Mouse (Mus musculus) liver, embryonic 14.5 days (tissue): Measurements from ENCODE around the gene 2900011O08Rik. TPM values are rescaled to one million over a fixed set of nuclear protein-coding genes. Genes with fewer than 3 reads are reported as not detected.
"Not testable (repeated sequence)": the region's sequence is repeated elsewhere in the genome, so short reads cannot be mapped to it uniquely, and the experiment has no call there.

Source experiments
- ATAC-seq: fragments of 200-750 bp; cut with Nextera tagmentation; 2 replicates; pipeline ENCODE4 v1.8.0; 2017; ENCODE audit warnings: moderate number of reproducible peaks, mild to moderate bottlenecking, moderate library complexity; ENCODE audit not compliant: insufficient read depth
- DNase-seq, 3 experiments: peaks; one replicate each; pipeline ENCODE4 v3.0.0-alpha.2; 2012 to 2013; ENCODE audit warnings: low read depth in 3 of 3, low spot score in 3 of 3
- H3K27ac ChIP-seq: fragments of 300-500 bp; sonication (generic); 2 replicates; pipeline ENCODE4 v1.5.1; 2014; ENCODE audit warnings: moderate library complexity, mild to moderate bottlenecking, control low read depth, inconsistent platforms
- H3K27me3 ChIP-seq: fragments of 300-500 bp; sonication (generic); 2 replicates; pipeline ENCODE4 v1.6.1; 2014; ENCODE audit warnings: mild to moderate bottlenecking, low read length, moderate library complexity; ENCODE audit not compliant: control insufficient read depth, insufficient read depth
- H3K36me3 ChIP-seq: fragments of 300-500 bp; sonication (generic); replicated peaks from 2 replicates; pipeline ENCODE4 v1.6.1; 2014; ENCODE audit warnings: low read depth; ENCODE audit not compliant: control insufficient read depth, insufficient read depth
- H3K4me1 ChIP-seq, 2 experiments: fragments of 200-500 bp in 1 of 2; fragments of 300-500 bp in 1 of 2; sonication (generic) in 1 of 2; replicated peaks; 2 replicates each; pipeline ENCODE4 v1.6.1; 2012 to 2014; ENCODE audit warnings: antibody characterized with exemption in 1 of 2, inconsistent platforms in 1 of 2, low read length in 1 of 2; ENCODE audit not compliant: control insufficient read depth in 2 of 2, insufficient read depth in 2 of 2
- H3K4me2 ChIP-seq: fragments of 300-500 bp; sonication (generic); 2 replicates; pipeline ENCODE4 v1.6.1; 2014; ENCODE audit warnings: low read depth, mild to moderate bottlenecking, control low read depth, moderate library complexity
- H3K4me3 ChIP-seq, 2 experiments: fragments of 200-500 bp in 1 of 2; fragments of 300-500 bp in 1 of 2; sonication (generic) in 1 of 2; 2 replicates each; pipeline ENCODE4 v1.5.1; 2012 to 2014; ENCODE audit warnings: low read depth in 2 of 2, low read length in 2 of 2, mild to moderate bottlenecking in 2 of 2, control low read depth in 1 of 2, inconsistent platforms in 1 of 2, moderate library complexity in 1 of 2; ENCODE audit not compliant: insufficient read depth in 1 of 2
- H3K9ac ChIP-seq: fragments of 300-500 bp; sonication (generic); replicated peaks from 2 replicates; pipeline ENCODE4 v1.6.1; 2014; ENCODE audit warnings: mild to moderate bottlenecking, control low read depth, moderate library complexity
- H3K9me3 ChIP-seq: fragments of 300-500 bp; sonication (generic); 2 replicates; pipeline ENCODE4 v1.6.1; 2016; ENCODE audit warnings: low read length, mixed read lengths; ENCODE audit not compliant: control insufficient read depth
- CTCF ChIP-seq: IDR thresholded peaks from 2 replicates; pipeline ENCODE4 v1.5.1; 2016; ENCODE audit warnings: antibody characterized with exemption, low read depth, control low read depth
- EP300 ChIP-seq: IDR thresholded peaks from 2 replicates; pipeline ENCODE4 v1.6.1; 2016; ENCODE audit warnings: antibody characterized with exemption, low read depth
- WGBS: fragments of 180-500 bp; shearing (Covaris S2); extraction: QIAGEN DNeasy Blood & Tissue Kit; methylation state at CpG from one replicate; pipeline ENCODE4 v1.1.7; 2014; ENCODE audit not compliant: insufficient replicate concordance; 5-methylcytosine and 5-hydroxymethylcytosine counted together
- polyA plus RNA-seq, 2 experiments: library from polyadenylated mRNA; depleted of rRNA in 1 of 2; stranded (reverse) in 1 of 2; unstranded in 1 of 2; fragments of >200 nt; fragmentation: Nextera tagmentation in 1 of 2; extraction: Ambion mirVana in 1 of 2; gene quantifications; 2 replicates each; pipeline versions ENCODE4 v1.2.1 to v1.2.3; 2012 to 2014

Gene 2900011O08Rik
- polyA plus RNA-seq, 2 experiments = 0.08 to 0.11 TPM

GRCm38 (mm10) chr16:13972051-13972450 is 14.4 kb upstream of the 2900011O08Rik start:
- Histone ChIP-seq H3K27ac (no peak overlapping the region), H3K9me3 (no peaks in the 10 kb centered on the region), H3K4me3 (no peak overlapping the region), H3K4me1 (no peaks in the 10 kb centered on the region), H3K36me3 (no peaks in the 10 kb centered on the region), H3K4me2 (no peak overlapping the region), H3K27me3 (no peaks in the 10 kb centered on the region), H3K9ac (no peak overlapping the region)
- TF ChIP-seq CTCF (no peak), EP300 (no peak)
- no peak for DNase-seq
- ATAC-seq = no peak
- 69% methylated on average over 8 of the region's 8 CpGs for WGBS

GRCm38 (mm10) chr16:13976358-13976896 is 10.0 kb upstream of the 2900011O08Rik start:
- not testable (repeated sequence) for H3K4me1 ChIP-seq, H3K4me2 ChIP-seq, H3K4me3 ChIP-seq, DNase-seq, H3K27me3 ChIP-seq, H3K36me3 ChIP-seq, H3K9me3 ChIP-seq, ATAC-seq, H3K27ac ChIP-seq, H3K9ac ChIP-seq
- WGBS = 67% methylated on average over 4 of the region's 4 CpGs

- not testable (repeated sequence) for H3K9ac ChIP-seq, H3K9me3 ChIP-seq, H3K4me2 ChIP-seq, ATAC-seq, DNase-seq, H3K36me3 ChIP-seq, H3K27me3 ChIP-seq, H3K4me3 ChIP-seq, H3K27ac ChIP-seq, H3K4me1 ChIP-seq
- 41% methylated on average over 1 of the region's 1 CpGs for WGBS
Measured at GRCm38 (mm10) chr16:13977026-13977425, 9.4 kb upstream of the 2900011O08Rik start.

GRCm38 (mm10) chr16:13981726-13982125 is 4.7 kb upstream of the 2900011O08Rik start:
- not testable (repeated sequence) for H3K9me3 ChIP-seq, H3K4me2 ChIP-seq, H3K4me3 ChIP-seq, H3K4me1 ChIP-seq, H3K9ac ChIP-seq, H3K36me3 ChIP-seq, H3K27me3 ChIP-seq, ATAC-seq, DNase-seq, H3K27ac ChIP-seq
- WGBS = 54% methylated on average over 3 of the region's 3 CpGs

GRCm38 (mm10) chr16:13983161-13983560 is 3.2 kb upstream of the 2900011O08Rik start:
- DNase-seq (no peak), ATAC-seq (no peak)
- 73% methylated on average over 5 of the region's 5 CpGs for WGBS
- Histone ChIP-seq H3K27me3 (no peaks in the 10 kb centered on the region), H3K9me3 (no peaks in the 10 kb centered on the region), H3K4me2 (no peak overlapping the region), H3K4me1 (no peaks in the 10 kb centered on the region; a peak in 1 of 4 replicates), H3K4me3 (no peak overlapping the region), H3K27ac (no peak overlapping the region), H3K36me3 (no peaks in the 10 kb centered on the region), H3K9ac (no peak overlapping the region)
- TF ChIP-seq CTCF = no peak
- TF ChIP-seq EP300 = no peak
